Mouse (Mus musculus) heart, adult 2 months (tissue): ENCODE measurements around the gene Gm48551.

ENCODE experiments used
- CTCF ChIP-seq: fragments of 200-600 bp; IDR thresholded peaks from 2 replicates; pipeline ENCODE4 v1.8.1; 2022; ENCODE audit warnings: antibody characterized with exemption, mild to moderate bottlenecking, moderate library complexity
- POLR2A ChIP-seq: fragments of 200-500 bp; IDR thresholded peaks from 2 replicates; pipeline ENCODE4 v1.6.1; 2011; ENCODE audit warnings: mild to moderate bottlenecking, low read depth, low read length, control low read depth; ENCODE audit not compliant: insufficient read depth

DNA sequence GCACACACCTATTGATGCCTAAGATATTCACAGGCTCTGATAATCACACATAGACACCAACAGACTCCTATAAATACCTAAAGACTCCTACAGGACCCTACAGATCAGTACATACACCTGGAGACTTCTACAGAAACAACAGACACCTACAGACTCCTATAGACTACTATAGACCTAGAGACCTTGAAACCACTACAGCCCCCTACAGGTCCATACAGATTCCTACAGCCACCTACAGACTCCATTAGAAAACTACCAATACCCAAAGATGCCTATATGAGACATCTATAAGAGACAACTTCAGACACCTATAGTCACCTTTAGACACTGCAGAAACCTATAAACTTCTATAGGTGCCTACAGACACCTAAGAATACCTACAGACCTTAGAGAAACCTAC, 56.8 kb downstream of the Gm48551 start:
- TF ChIP-seq CTCF (peak; percentile 82), POLR2A (no peak)
